Mouse (Mus musculus): ENCODE data around the gene Cep19.
"Not testable (repeated sequence)": the region's sequence is repeated elsewhere in the genome, so short reads cannot be mapped to it uniquely, and the experiment has no call there.

Gene Cep19

GRCm38 (mm10) chr16:32099638-32100150 is at the start of gene Cep19, which contains the start of gene Pigx:
Cep19 (plus strand) TSS chr16:32099800.
Pigx (minus strand) TSS chr16:32099740.
- DNase-seq (ENCODE audit: low read depth, low spot score), result peak; percentile 96

- no peak for DNase-seq (ENCODE audit: low read depth, low spot score)
Observed at GRCm38 (mm10) chr16:32058817-32059216, 40.8 kb upstream of the Cep19 start.

- no peak for DNase-seq (ENCODE audit: low read depth, low spot score)
Observed at GRCm38 (mm10) chr16:32059840-32060523, 39.6 kb upstream of the Cep19 start.

GRCm38 (mm10) chr16:32062226-32062625 is 37.4 kb upstream of the Cep19 start:
- no peak for DNase-seq (ENCODE audit: low read depth, low spot score)

- DNase-seq (ENCODE audit: low read depth, low spot score), result no peak
Observed at GRCm38 (mm10) chr16:32063900-32064299, 35.7 kb upstream of the Cep19 start.

GRCm38 (mm10) chr16:32066899-32067298 is 32.7 kb upstream of the Cep19 start:
- DNase-seq (ENCODE audit: low read depth, low spot score), result no peak

GRCm38 (mm10) chr16:32068389-32069300 is 31.0 kb upstream of the Cep19 start:
- DNase-seq (ENCODE audit: low read depth, low spot score), result peak; percentile 26

- DNase-seq (ENCODE audit: low read depth, low spot score), result not testable (repeated sequence)
Observed at GRCm38 (mm10) chr16:32070070-32070469, 29.5 kb upstream of the Cep19 start.

- DNase-seq (ENCODE audit: low read depth, low spot score), result no peak
Observed at GRCm38 (mm10) chr16:32075762-32076161, 23.8 kb upstream of the Cep19 start.

- no peak for DNase-seq (ENCODE audit: low read depth, low spot score)
Observed at GRCm38 (mm10) chr16:32076406-32076805, 23.2 kb upstream of the Cep19 start.

GRCm38 (mm10) chr16:32077648-32078407 is 21.8 kb upstream of the Cep19 start:
- no peak for DNase-seq (ENCODE audit: low read depth, low spot score)

- peak; percentile 85 for DNase-seq (ENCODE audit: low read depth, low spot score)
Observed at GRCm38 (mm10) chr16:32078408-32078990, 21.1 kb upstream of the Cep19 start.

GRCm38 (mm10) chr16:32078991-32079511 is 20.5 kb upstream of the Cep19 start, which contains the start of gene Pak2:
Pak2 (minus strand) TSS chr16:32079342.
- peak; percentile 87 for DNase-seq (ENCODE audit: low read depth, low spot score)

GRCm38 (mm10) chr16:32087629-32088443 is 11.8 kb upstream of the Cep19 start:
- peak; percentile 54 for DNase-seq (ENCODE audit: low read depth, low spot score)

GRCm38 (mm10) chr16:32091466-32091865 is 8.1 kb upstream of the Cep19 start:
- DNase-seq (ENCODE audit: low read depth, low spot score), result peak; percentile 46

GRCm38 (mm10) chr16:32097757-32098156 is 1.8 kb upstream of the Cep19 start:
- not testable (repeated sequence) for DNase-seq (ENCODE audit: low read depth, low spot score)

- no peak for DNase-seq (ENCODE audit: low read depth, low spot score)
Observed at GRCm38 (mm10) chr16:32098897-32099637, 533 bp upstream of the Cep19 start.

- no peak for DNase-seq (ENCODE audit: low read depth, low spot score)
Observed at GRCm38 (mm10) chr16:32102295-32102694, 2.7 kb downstream of the Cep19 start.

GRCm38 (mm10) chr16:32105698-32106097 is 6.1 kb downstream of the Cep19 start:
- peak; percentile 67 for DNase-seq (ENCODE audit: low read depth, low spot score)
